Mouse (Mus musculus) CH12F3 (cell line): ENCODE data around the gene Pde2a.
"Not testable (repeated sequence)": the region's sequence is repeated elsewhere in the genome, so short reads cannot be mapped to it uniquely, and the experiment has no call there.

ENCODE experiments used
- in situ Hi-C: fragments of 300-500 bp; cut with MboI; formaldehyde crosslinking; loops from 2 replicates; pipeline ENCODE4 v1.14.3; 2020; ENCODE audit warnings: low sequenced_read_pairs

The Pde2a gene

DNA sequence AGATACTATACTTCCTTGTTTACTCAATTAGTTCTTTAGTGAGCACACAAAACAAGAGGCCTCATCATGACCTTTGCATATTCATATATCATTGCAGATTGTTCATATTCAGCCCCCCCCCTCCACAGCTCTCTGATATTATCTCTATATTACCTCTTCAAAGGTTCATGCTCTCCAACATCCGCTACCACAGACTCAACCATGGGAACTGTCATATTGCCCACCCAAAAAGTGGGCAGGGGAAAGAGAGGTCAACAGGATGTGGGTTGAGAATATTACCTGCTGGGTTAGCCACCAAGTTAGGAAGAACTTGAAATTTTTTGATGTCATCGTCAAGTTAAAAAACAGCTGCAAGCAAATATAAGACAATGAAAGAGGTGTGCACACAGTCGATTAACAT, 134.0 kb downstream of the Pde2a start:
- in situ Hi-C loops: not testable (repeated sequence)

DNA sequence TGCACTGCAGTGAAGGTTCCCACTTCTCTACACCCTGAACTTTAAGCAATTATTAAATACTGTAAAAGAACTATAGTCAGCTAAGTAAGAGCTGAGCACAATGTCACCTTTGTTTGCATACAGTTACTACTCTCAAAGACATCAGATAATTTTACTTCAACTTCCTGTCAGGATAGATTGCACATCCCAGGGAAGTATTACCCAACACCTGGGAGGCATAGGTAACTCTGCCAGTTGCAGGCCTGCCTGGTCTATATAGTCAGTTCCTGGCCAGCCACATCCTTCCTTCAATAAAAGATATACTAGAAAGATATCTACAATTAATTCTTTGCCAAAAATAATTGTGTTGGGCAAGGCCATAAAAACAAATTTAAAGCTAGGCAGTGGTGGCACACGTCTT, 135.9 kb downstream of the Pde2a start:
- in situ Hi-C loops: no loop called here

DNA sequence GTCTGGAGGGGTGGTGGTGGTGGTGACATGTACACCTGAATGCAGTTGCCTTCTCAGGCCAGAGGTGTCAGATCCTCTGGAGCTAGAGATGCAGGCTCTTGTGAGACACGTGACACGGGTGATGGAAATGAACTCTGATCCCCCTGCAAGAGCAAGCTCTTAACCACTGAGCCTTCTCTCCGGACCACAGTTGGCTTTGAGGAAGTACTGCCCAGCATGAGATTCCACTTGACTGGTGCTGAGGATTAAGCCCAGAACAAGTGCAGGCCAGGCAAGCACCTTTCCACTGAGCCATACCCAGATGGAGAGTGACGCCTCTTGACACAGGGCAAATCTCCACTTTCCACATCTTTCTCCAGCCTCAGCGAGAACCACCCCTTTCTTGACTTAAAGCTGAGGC, 137.9 kb downstream of the Pde2a start:
- in situ Hi-C loops: not testable (repeated sequence)
